Mouse (Mus musculus): ENCODE measurements around the gene Dlx4. TPM values are rescaled to one million over a fixed set of nuclear protein-coding genes. Genes with fewer than 3 reads are reported as not detected.

The Dlx4 gene
- polyA plus RNA-seq, 1 experiment from 2014 or later, result not detected

GRCm38 (mm10) chr11:95098346-95099095 lies 47.5 kb downstream of the Dlx4 start:
- Histone ChIP-seq H3K4me2 (ENCODE audit: low read length) (no peak overlapping the region), H3K27ac (ENCODE audit: low read length) (no peak overlapping the region), H3K9me3 (ENCODE audit: control insufficient read depth, low read length) (no peaks in the 10 kb centered on the region), H3K4me3 (replicated peaks; ENCODE audit: low read length) (no peak overlapping the region), H3K36me3 (ENCODE audit: control insufficient read depth, insufficient read depth) (no peaks in the 10 kb centered on the region), H3K27me3 (replicated peaks; ENCODE audit: control insufficient read depth, insufficient read depth, low read length) (no peaks in the 10 kb centered on the region), H3K9ac (replicated peaks; ENCODE audit: low read depth, low read length) (no peak overlapping the region), H3K4me1 (replicated peaks; ENCODE audit: control insufficient read depth, insufficient read depth, low read length) (no peaks in the 10 kb centered on the region; the same call in 1 of the 2 replicates)
- WGBS, result 81% methylated on average over 5 of the region's 5 CpGs
- no peak for ATAC-seq

GRCm38 (mm10) chr11:95097889-95098288 lies 48.2 kb downstream of the Dlx4 start:
- Histone ChIP-seq H3K27ac (ENCODE audit: low read length) (no peak overlapping the region), H3K27me3 (replicated peaks; ENCODE audit: control insufficient read depth, insufficient read depth, low read length) (no peaks in the 10 kb centered on the region), H3K4me3 (replicated peaks; ENCODE audit: low read length) (no peak overlapping the region), H3K4me2 (ENCODE audit: low read length) (no peak overlapping the region), H3K4me1 (replicated peaks; ENCODE audit: control insufficient read depth, insufficient read depth, low read length) (no peaks in the 10 kb centered on the region; the same call in 1 of the 2 replicates), H3K9ac (replicated peaks; ENCODE audit: low read depth, low read length) (no peak overlapping the region), H3K9me3 (ENCODE audit: control insufficient read depth, low read length) (no peaks in the 10 kb centered on the region), H3K36me3 (ENCODE audit: control insufficient read depth, insufficient read depth) (no peaks in the 10 kb centered on the region)
- 56% methylated on average over 6 of the region's 6 CpGs for WGBS
- ATAC-seq, result no peak

- ATAC-seq, result no peak
- Histone ChIP-seq H3K4me3 (replicated peaks; ENCODE audit: low read length) (no peak overlapping the region), H3K4me2 (ENCODE audit: low read length) (no peak overlapping the region), H3K27me3 (replicated peaks; ENCODE audit: control insufficient read depth, insufficient read depth, low read length) (no peaks in the 10 kb centered on the region), H3K9me3 (ENCODE audit: control insufficient read depth, low read length) (no peaks in the 10 kb centered on the region), H3K4me1 (replicated peaks; ENCODE audit: control insufficient read depth, insufficient read depth, low read length) (no peaks in the 10 kb centered on the region; the same call in 1 of the 2 replicates), H3K9ac (replicated peaks; ENCODE audit: low read depth, low read length) (no peak overlapping the region), H3K36me3 (ENCODE audit: control insufficient read depth, insufficient read depth) (no peaks in the 10 kb centered on the region), H3K27ac (ENCODE audit: low read length) (no peak overlapping the region)
- WGBS, result 51% methylated on average over 3 of the region's 4 CpGs
Observed at GRCm38 (mm10) chr11:95096608-95097373, 49.3 kb downstream of the Dlx4 start.

GRCm38 (mm10) chr11:95095596-95095995 lies 50.5 kb downstream of the Dlx4 start:
- Histone ChIP-seq H3K27me3 (replicated peaks; ENCODE audit: control insufficient read depth, insufficient read depth, low read length) (no peaks in the 10 kb centered on the region), H3K4me3 (replicated peaks; ENCODE audit: low read length) (no peak overlapping the region), H3K9me3 (ENCODE audit: control insufficient read depth, low read length) (no peaks in the 10 kb centered on the region), H3K4me1 (replicated peaks; ENCODE audit: control insufficient read depth, insufficient read depth, low read length) (no peaks in the 10 kb centered on the region; the same call in 1 of the 2 replicates), H3K27ac (ENCODE audit: low read length) (no peak overlapping the region), H3K9ac (replicated peaks; ENCODE audit: low read depth, low read length) (no peak overlapping the region), H3K36me3 (ENCODE audit: control insufficient read depth, insufficient read depth) (no peaks in the 10 kb centered on the region), H3K4me2 (ENCODE audit: low read length) (no peak overlapping the region)
- no peak for ATAC-seq
- WGBS, result 80% methylated on average over 10 of the region's 10 CpGs

- ATAC-seq, result no peak
- Histone ChIP-seq H3K4me3 (replicated peaks; ENCODE audit: low read length) (no peak overlapping the region), H3K9me3 (ENCODE audit: control insufficient read depth, low read length) (no peaks in the 10 kb centered on the region), H3K36me3 (ENCODE audit: control insufficient read depth, insufficient read depth) (no peaks in the 10 kb centered on the region), H3K4me1 (replicated peaks; ENCODE audit: control insufficient read depth, insufficient read depth, low read length) (no peaks in the 10 kb centered on the region; the same call in 1 of the 2 replicates), H3K9ac (replicated peaks; ENCODE audit: low read depth, low read length) (no peak overlapping the region), H3K27me3 (replicated peaks; ENCODE audit: control insufficient read depth, insufficient read depth, low read length) (no peaks in the 10 kb centered on the region), H3K27ac (ENCODE audit: low read length) (no peak overlapping the region), H3K4me2 (ENCODE audit: low read length) (no peak overlapping the region)
- 80% methylated on average over 5 of the region's 5 CpGs for WGBS
Observed at GRCm38 (mm10) chr11:95093077-95093476, 53.0 kb downstream of the Dlx4 start.

Other genes with a start within 250 kb of the Dlx4 start
- gene Col1a1, start 210.0 kb downstream of the Dlx4 start, polyA plus RNA-seq (2015; fragmentation: Nextera tagmentation; extraction: Ambion mirVana), result 45.0 and 166 TPM in 2 replicates
- gene Hils1, start 178.7 kb downstream of the Dlx4 start, polyA plus RNA-seq (2015; fragmentation: Nextera tagmentation; extraction: Ambion mirVana), result not detected in 2 replicates
- gene Sgca, start 169.9 kb downstream of the Dlx4 start, polyA plus RNA-seq (2015; fragmentation: Nextera tagmentation; extraction: Ambion mirVana), result 0.19 and 0.58 TPM in 2 replicates
- gene Ppp1r9b, start 155.2 kb downstream of the Dlx4 start, polyA plus RNA-seq (2015; fragmentation: Nextera tagmentation; extraction: Ambion mirVana), result 22.0 and 22.4 TPM in 2 replicates
- 123 and 134 TPM in 2 replicates for gene Samd14, start 136.4 kb downstream of the Dlx4 start, polyA plus RNA-seq (2015; fragmentation: Nextera tagmentation; extraction: Ambion mirVana)
- gene Pdk2, start 104.9 kb downstream of the Dlx4 start, polyA plus RNA-seq (2015; fragmentation: Nextera tagmentation; extraction: Ambion mirVana), result 27.6 and 29.2 TPM in 2 replicates
- 6.3 and 8.5 TPM in 2 replicates for gene Itga3, start 69.5 kb downstream of the Dlx4 start, polyA plus RNA-seq (2015; fragmentation: Nextera tagmentation; extraction: Ambion mirVana)
- 0.10 and 0.27 TPM in 2 replicates for gene Dlx3, start 26.1 kb downstream of the Dlx4 start, polyA plus RNA-seq (2015; fragmentation: Nextera tagmentation; extraction: Ambion mirVana)
- 0.20 and 0.23 TPM in 2 replicates for gene Tac4, start 115.3 kb upstream of the Dlx4 start, polyA plus RNA-seq (2015; fragmentation: Nextera tagmentation; extraction: Ambion mirVana)
- gene Kat7, start 164.0 kb upstream of the Dlx4 start, polyA plus RNA-seq (2015; fragmentation: Nextera tagmentation; extraction: Ambion mirVana), result 73.6 and 87.9 TPM in 2 replicates
- gene Fam117a, start 190.8 kb upstream of the Dlx4 start, polyA plus RNA-seq (2015; fragmentation: Nextera tagmentation; extraction: Ambion mirVana), result 2.7 and 2.9 TPM in 2 replicates
- 152 and 154 TPM in 2 replicates for gene Slc35b1, start 238.4 kb upstream of the Dlx4 start, polyA plus RNA-seq (2015; fragmentation: Nextera tagmentation; extraction: Ambion mirVana)